Mouse (Mus musculus): ENCODE measurements around the gene Rdh16f2.
"Not testable (repeated sequence)": the region's sequence is repeated elsewhere in the genome, so short reads cannot be mapped to it uniquely, and the experiment has no call there.

Rdh16f2 gene

GRCm38 (mm10) chr10:127866232-127866631, at the start of gene Rdh16f2:
Rdh16f2 (plus strand) TSS chr10:127866474.
- no peak for DNase-seq (ENCODE audit: low spot score in 2 of 2)

GRCm38 (mm10) chr10:127817268-127817910, 48.9 kb upstream of the Rdh16f2 start:
- not testable (repeated sequence) for DNase-seq (ENCODE audit: low spot score in 2 of 2)

GRCm38 (mm10) chr10:127821806-127822205, 44.5 kb upstream of the Rdh16f2 start:
- DNase-seq (ENCODE audit: low spot score in 2 of 2), result not testable (repeated sequence)

GRCm38 (mm10) chr10:127825386-127825785, 40.9 kb upstream of the Rdh16f2 start:
- peak in 1 of 2 experiments; percentile 15 for DNase-seq (ENCODE audit: low spot score in 2 of 2)

GRCm38 (mm10) chr10:127829121-127829520, 37.2 kb upstream of the Rdh16f2 start:
- no peak for DNase-seq (ENCODE audit: low spot score in 2 of 2)

GRCm38 (mm10) chr10:127834186-127834585, 32.1 kb upstream of the Rdh16f2 start:
- DNase-seq (ENCODE audit: low spot score in 2 of 2), result not testable (repeated sequence)

GRCm38 (mm10) chr10:127835292-127835691, 31.0 kb upstream of the Rdh16f2 start:
- DNase-seq (ENCODE audit: low spot score in 2 of 2), result no peak

- not testable (repeated sequence) for DNase-seq (ENCODE audit: low spot score in 2 of 2)
Observed at GRCm38 (mm10) chr10:127837793-127838192, 28.5 kb upstream of the Rdh16f2 start.

GRCm38 (mm10) chr10:127838539-127838938, 27.7 kb upstream of the Rdh16f2 start:
- no peak for DNase-seq (ENCODE audit: low spot score in 2 of 2)

- no peak for DNase-seq (ENCODE audit: low spot score in 2 of 2)
Observed at GRCm38 (mm10) chr10:127840776-127841175, 25.5 kb upstream of the Rdh16f2 start.

GRCm38 (mm10) chr10:127845945-127846344, 20.3 kb upstream of the Rdh16f2 start:
- DNase-seq (ENCODE audit: low spot score in 2 of 2), result not testable (repeated sequence)

GRCm38 (mm10) chr10:127848089-127848488, 18.2 kb upstream of the Rdh16f2 start:
- DNase-seq (ENCODE audit: low spot score in 2 of 2), result no peak

- no peak for DNase-seq (ENCODE audit: low spot score in 2 of 2)
Observed at GRCm38 (mm10) chr10:127849628-127850027, 16.6 kb upstream of the Rdh16f2 start, which contains the start of gene Rdh19. Rdh19 (plus strand) TSS chr10:127849928.

GRCm38 (mm10) chr10:127856376-127856775, 9.9 kb upstream of the Rdh16f2 start:
- no peak for DNase-seq (ENCODE audit: low spot score in 2 of 2)

- no peak for DNase-seq (ENCODE audit: low spot score in 2 of 2)
Observed at GRCm38 (mm10) chr10:127864931-127865330, 1.3 kb upstream of the Rdh16f2 start.

GRCm38 (mm10) chr10:127872484-127872883, 6.2 kb downstream of the Rdh16f2 start:
- DNase-seq (ENCODE audit: low spot score in 2 of 2), result no peak

- no peak for DNase-seq (ENCODE audit: low spot score in 2 of 2)
Observed at GRCm38 (mm10) chr10:127877681-127878080, 11.4 kb downstream of the Rdh16f2 start.

- no peak for DNase-seq (ENCODE audit: low spot score in 2 of 2)
Observed at GRCm38 (mm10) chr10:127878262-127879057, 12.2 kb downstream of the Rdh16f2 start.

GRCm38 (mm10) chr10:127879155-127879688, 12.9 kb downstream of the Rdh16f2 start:
- DNase-seq (ENCODE audit: low spot score in 2 of 2), result no peak

GRCm38 (mm10) chr10:127881041-127881440, 14.8 kb downstream of the Rdh16f2 start:
- DNase-seq (ENCODE audit: low spot score in 2 of 2), result no peak

- DNase-seq (ENCODE audit: low spot score in 2 of 2), result no peak
Observed at GRCm38 (mm10) chr10:127886551-127886950, 20.3 kb downstream of the Rdh16f2 start.

GRCm38 (mm10) chr10:127886971-127887370, 20.7 kb downstream of the Rdh16f2 start:
- DNase-seq (ENCODE audit: low spot score in 2 of 2), result no peak

- no peak for DNase-seq (ENCODE audit: low spot score in 2 of 2)
Observed at GRCm38 (mm10) chr10:127888605-127889004, 22.3 kb downstream of the Rdh16f2 start, which contains the start of gene Rdh7. Rdh7 (minus strand) TSS chr10:127888817.
